Mouse (Mus musculus) heart, embryonic 10.5 days (tissue): ENCODE results near the gene Ube2e2. TPM values are rescaled to one million over a fixed set of nuclear protein-coding genes. Genes with fewer than 3 reads are reported as not detected.

ENCODE experiments used
- DNase-seq: peaks from one replicate; pipeline ENCODE4 v3.0.0-alpha.2; 2017; ENCODE audit warnings: low spot score
- H3K27ac ChIP-seq: fragments of 300-500 bp; sonication (generic); 2 replicates; pipeline ENCODE4 v1.5.1; 2016; ENCODE audit warnings: mild to moderate bottlenecking
- H3K27me3 ChIP-seq: fragments of 300-500 bp; sonication (generic); 2 replicates; pipeline ENCODE4 v1.6.1; 2016; ENCODE audit warnings: mild to moderate bottlenecking; ENCODE audit not compliant: poor library complexity, insufficient read depth, severe bottlenecking
- H3K36me3 ChIP-seq: fragments of 300-500 bp; sonication (generic); 2 replicates; pipeline ENCODE4 v1.6.1; 2016; ENCODE audit warnings: mild to moderate bottlenecking, moderate library complexity
- H3K4me1 ChIP-seq: fragments of 300-500 bp; sonication (generic); 2 replicates; pipeline ENCODE4 v1.6.1; 2016; ENCODE audit warnings: mild to moderate bottlenecking
- H3K4me3 ChIP-seq: fragments of 300-500 bp; sonication (generic); 2 replicates; pipeline ENCODE4 v1.5.1; 2016; ENCODE audit warnings: mild to moderate bottlenecking, moderate library complexity
- H3K9me3 ChIP-seq: fragments of 300-500 bp; sonication (generic); 2 replicates; pipeline ENCODE4 v1.6.1; 2016; ENCODE audit warnings: mild to moderate bottlenecking, moderate library complexity
- WGBS: fragments of 180-500 bp; shearing (Covaris S2); methylation state at CpG from one replicate; pipeline ENCODE4 v1.1.7; 2016; 5-methylcytosine and 5-hydroxymethylcytosine counted together
- polyA plus RNA-seq: library from polyadenylated mRNA; unstranded; fragments of >200 nt; fragmentation: Nextera tagmentation; extraction: Ambion mirVana; gene quantifications from 2 replicates; pipeline ENCODE4 v1.2.1, GENCODE M21; 2016

The Ube2e2 gene
- polyA plus RNA-seq, 1 experiment from 2014 or later, result 39.6 TPM

GRCm38 (mm10) chr14:18778241-18778640, 115.8 kb downstream of the Ube2e2 start:
- 90% methylated on average over 5 of the region's 5 CpGs for WGBS
- no peaks in the 10 kb centered on the region for H3K27me3 ChIP-seq
- H3K36me3 ChIP-seq, result no peaks in the 10 kb centered on the region
- no peaks in the 10 kb centered on the region for H3K4me1 ChIP-seq
- H3K9me3 ChIP-seq, result no peaks in the 10 kb centered on the region
- no peak overlapping the region for H3K27ac ChIP-seq
- no peak for DNase-seq
- H3K4me3 ChIP-seq, result no peak overlapping the region

- H3K27me3 ChIP-seq, result no peaks in the 10 kb centered on the region
- DNase-seq, result no peak
- no peak overlapping the region for H3K27ac ChIP-seq
- WGBS, result 88% methylated on average over 2 of the region's 2 CpGs
- no peaks in the 10 kb centered on the region for H3K4me1 ChIP-seq
- H3K4me3 ChIP-seq, result no peak overlapping the region
- no peaks in the 10 kb centered on the region for H3K36me3 ChIP-seq
- H3K9me3 ChIP-seq, result no peaks in the 10 kb centered on the region
Observed at GRCm38 (mm10) chr14:18776132-18776531, 117.9 kb downstream of the Ube2e2 start.

- Histone ChIP-seq H3K27ac (no peak overlapping the region), H3K9me3 (no peaks in the 10 kb centered on the region), H3K27me3 (no peaks in the 10 kb centered on the region), H3K4me1 (no peaks in the 10 kb centered on the region), H3K4me3 (no peak overlapping the region), H3K36me3 (no peaks in the 10 kb centered on the region)
- no peak for DNase-seq
- WGBS, result 49% methylated on average over 2 of the region's 2 CpGs
Observed at GRCm38 (mm10) chr14:18773724-18774123, 120.3 kb downstream of the Ube2e2 start.

- WGBS, result 58% methylated on average over 6 of the region's 6 CpGs
- H3K4me1 ChIP-seq, result no peaks in the 10 kb centered on the region
- H3K27me3 ChIP-seq, result no peaks in the 10 kb centered on the region
- no peak for DNase-seq
- H3K36me3 ChIP-seq, result no peaks in the 10 kb centered on the region
- H3K4me3 ChIP-seq, result no peak overlapping the region
- H3K9me3 ChIP-seq, result no peaks in the 10 kb centered on the region
- H3K27ac ChIP-seq, result no peak overlapping the region
Observed at GRCm38 (mm10) chr14:18759601-18760356, 134.3 kb downstream of the Ube2e2 start.

GRCm38 (mm10) chr14:18758595-18759532, 135.2 kb downstream of the Ube2e2 start:
- Histone ChIP-seq H3K4me3 (no peak overlapping the region), H3K36me3 (no peaks in the 10 kb centered on the region), H3K27me3 (no peaks in the 10 kb centered on the region), H3K4me1 (no peaks in the 10 kb centered on the region), H3K9me3 (no peaks in the 10 kb centered on the region), H3K27ac (no peak overlapping the region)
- no peak for DNase-seq
- 79% methylated on average over 2 of the region's 2 CpGs for WGBS

GRCm38 (mm10) chr14:18758003-18758402, 136.1 kb downstream of the Ube2e2 start:
- Histone ChIP-seq H3K27ac (no peak overlapping the region), H3K27me3 (no peaks in the 10 kb centered on the region), H3K9me3 (no peaks in the 10 kb centered on the region), H3K36me3 (no peaks in the 10 kb centered on the region), H3K4me3 (no peak overlapping the region), H3K4me1 (no peaks in the 10 kb centered on the region)
- DNase-seq, result no peak
- 68% methylated on average over 2 of the region's 2 CpGs for WGBS

GRCm38 (mm10) chr14:18755410-18755809, 138.7 kb downstream of the Ube2e2 start:
- Histone ChIP-seq H3K27ac (no peak overlapping the region), H3K36me3 (no peaks in the 10 kb centered on the region), H3K4me3 (no peak overlapping the region), H3K4me1 (no peaks in the 10 kb centered on the region), H3K9me3 (no peaks in the 10 kb centered on the region), H3K27me3 (no peaks in the 10 kb centered on the region)
- 57% methylated on average over 1 of the region's 1 CpGs for WGBS
- no peak for DNase-seq

- WGBS, result 83% methylated on average over 2 of the region's 2 CpGs
- no peak overlapping the region for H3K27ac ChIP-seq
- no peaks in the 10 kb centered on the region for H3K9me3 ChIP-seq
- no peak overlapping the region for H3K4me3 ChIP-seq
- no peaks in the 10 kb centered on the region for H3K36me3 ChIP-seq
- no peaks in the 10 kb centered on the region for H3K4me1 ChIP-seq
- H3K27me3 ChIP-seq, result no peaks in the 10 kb centered on the region
- DNase-seq, result no peak
Observed at GRCm38 (mm10) chr14:18754595-18754994, 139.5 kb downstream of the Ube2e2 start.

- Histone ChIP-seq H3K9me3 (no peaks in the 10 kb centered on the region), H3K4me1 (no peaks in the 10 kb centered on the region), H3K27me3 (no peaks in the 10 kb centered on the region), H3K27ac (no peak overlapping the region), H3K36me3 (no peaks in the 10 kb centered on the region), H3K4me3 (no peak overlapping the region)
- no peak for DNase-seq
- WGBS, result 79% methylated on average over 2 of the region's 2 CpGs
Observed at GRCm38 (mm10) chr14:18754001-18754400, 140.1 kb downstream of the Ube2e2 start.

GRCm38 (mm10) chr14:18731154-18731553, 162.9 kb downstream of the Ube2e2 start:
- no peaks in the 10 kb centered on the region for H3K27me3 ChIP-seq
- no peak overlapping the region for H3K4me3 ChIP-seq
- H3K36me3 ChIP-seq, result no peaks in the 10 kb centered on the region
- H3K4me1 ChIP-seq, result no peaks in the 10 kb centered on the region
- no peak for DNase-seq
- no peak overlapping the region for H3K27ac ChIP-seq
- WGBS, result 69% methylated on average over 4 of the region's 4 CpGs
- no peaks in the 10 kb centered on the region for H3K9me3 ChIP-seq

GRCm38 (mm10) chr14:18720601-18721591, 173.2 kb downstream of the Ube2e2 start:
- 82% methylated on average over 2 of the region's 2 CpGs for WGBS

GRCm38 (mm10) chr14:18716970-18717369, 177.1 kb downstream of the Ube2e2 start:
- DNase-seq, result no peak
- Histone ChIP-seq H3K4me1 (no peaks in the 10 kb centered on the region), H3K4me3 (no peak overlapping the region), H3K27ac (no peak overlapping the region), H3K27me3 (no peaks in the 10 kb centered on the region), H3K36me3 (no peaks in the 10 kb centered on the region), H3K9me3 (no peaks in the 10 kb centered on the region)
- WGBS, result 67% methylated on average over 1 of the region's 1 CpGs

More at GRCm38 (mm10) chr14:18720601-18721591, 173.2 kb downstream of the Ube2e2 start:
- Histone ChIP-seq H3K27ac (no peak overlapping the region), H3K36me3 (no peaks in the 10 kb centered on the region), H3K27me3 (no peaks in the 10 kb centered on the region), H3K4me1 (no peaks in the 10 kb centered on the region), H3K9me3 (no peaks in the 10 kb centered on the region), H3K4me3 (no peak overlapping the region)
- no peak for DNase-seq
